In the genomic region with DNA sequence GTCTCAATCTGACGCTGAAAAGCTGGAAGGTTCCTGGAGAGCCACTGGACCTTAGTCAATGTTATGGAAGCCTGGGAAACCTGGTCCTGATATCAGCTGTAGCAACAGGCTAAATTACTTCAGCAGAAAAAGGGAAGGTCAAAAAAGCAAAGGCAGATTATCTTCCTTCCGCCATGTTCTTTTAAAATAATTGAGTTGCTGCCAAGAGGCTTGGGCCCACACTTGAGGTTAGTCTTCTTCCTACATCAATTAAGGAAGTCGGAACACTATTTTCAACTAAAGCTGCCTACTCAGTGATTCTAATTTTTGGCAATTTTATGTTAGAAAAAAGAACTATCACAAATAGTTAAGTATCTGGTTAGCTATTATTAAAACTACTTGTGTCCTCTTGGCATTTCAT, we compare ENCODE assay signal across 36 mouse cellular contexts. TPM values are rescaled to one million over a fixed set of nuclear protein-coding genes. Genes with fewer than 3 reads are reported as not detected.
DNase-seq lines count a peak whose midpoint lies in the region; ATAC-seq and TF ChIP-seq lines count a peak whose summit lies in the region.
"Had no signal": no experiment of that assay in that cellular context is flagged by ENCODE, and none has a peak within 500 bp of the region (broad histone marks: within the 10 kb centered on the region; RNA-seq: fewer than 3 reads in every experiment).

No protein-coding gene starts in this region.

- H3K4me2 ChIP-seq in lung, postnatal 0 days (replicated peaks; ENCODE audit: low read depth, low read length), result no peak overlapping the region
- no peak overlapping the region for H3K4me2 ChIP-seq in hindbrain, embryonic 13.5 days
- H3K4me2 ChIP-seq: forebrain, embryonic 13.5 days; heart, embryonic 15.5 days; intestine, embryonic 15.5 days; liver, embryonic 11.5 days; lung, embryonic 15.5 days; midbrain, embryonic 13.5 days; neural tube, embryonic 15.5 days had no signal

- H3K27ac ChIP-seq in lung, postnatal 0 days (ENCODE audit: low read length), result no peak overlapping the region
- no peak overlapping the region for H3K27ac ChIP-seq in hindbrain, embryonic 13.5 days
- H3K27ac ChIP-seq: forebrain, embryonic 13.5 days; heart, adult 2 months; heart, embryonic 15.5 days; hindbrain, embryonic 10.5 days; intestine, embryonic 15.5 days; kidney, postnatal 0 days; lung, embryonic 15.5 days; midbrain, embryonic 13.5 days; neural tube, embryonic 15.5 days had no signal

- H3K9me3 ChIP-seq in lung, postnatal 0 days (ENCODE audit: low read length), result no peaks in the 10 kb centered on the region
- no peaks in the 10 kb centered on the region for H3K9me3 ChIP-seq in hindbrain, embryonic 13.5 days
- H3K9me3 ChIP-seq: forebrain, embryonic 13.5 days; heart, embryonic 15.5 days; hindbrain, embryonic 10.5 days; intestine, embryonic 15.5 days; lung, embryonic 15.5 days; megakaryocyte, embryonic 14.5 days; midbrain, embryonic 13.5 days; neural tube, embryonic 15.5 days had no signal

- no peaks in the 10 kb centered on the region for H3K36me3 ChIP-seq in lung, postnatal 0 days (ENCODE audit: insufficient read depth, low read length)
- H3K36me3 ChIP-seq in hindbrain, embryonic 13.5 days, result no peaks in the 10 kb centered on the region
- H3K36me3 ChIP-seq: heart, embryonic 15.5 days; hindbrain, embryonic 10.5 days; intestine, embryonic 15.5 days; lung, embryonic 15.5 days; midbrain, embryonic 13.5 days; neural tube, embryonic 15.5 days had no signal

- TF ChIP-seq CTCF in lung, postnatal 0 days (IDR thresholded peaks at IDR 0.05), result no peak

- no peaks in the 10 kb centered on the region for H3K4me1 ChIP-seq in lung, postnatal 0 days (ENCODE audit: insufficient read depth, low read depth, low read length)
- no peaks in the 10 kb centered on the region for H3K4me1 ChIP-seq in hindbrain, embryonic 13.5 days (replicated peaks)
- H3K4me1 ChIP-seq: forebrain, embryonic 13.5 days; heart, embryonic 15.5 days; hindbrain, embryonic 10.5 days; intestine, embryonic 15.5 days; lung, embryonic 15.5 days; midbrain, embryonic 13.5 days; neural tube, embryonic 15.5 days had no signal

- no peaks in the 10 kb centered on the region for H3K27me3 ChIP-seq in lung, postnatal 0 days (replicated peaks; ENCODE audit: insufficient read depth, low read length)
- no peaks in the 10 kb centered on the region for H3K27me3 ChIP-seq in hindbrain, embryonic 13.5 days
- H3K27me3 ChIP-seq: forebrain, embryonic 13.5 days; heart, embryonic 15.5 days; intestine, embryonic 15.5 days; lung, embryonic 15.5 days; midbrain, embryonic 13.5 days; neural tube, embryonic 15.5 days had no signal

- no peak for TF ChIP-seq EP300 in lung, postnatal 0 days (IDR thresholded peaks at IDR 0.05)

- ATAC-seq in lung, postnatal 0 days, result no peak
- ATAC-seq in granulocyte monocyte progenitor cell, adult 5-6 weeks (replicated peaks; ENCODE audit: poor library complexity, severe bottlenecking), result peak; percentile 67
- peak; percentile 80 for ATAC-seq in monocyte, adult 5-6 weeks (replicated peaks; ENCODE audit: insufficient number of reproducible peaks, low FRiP score, low TSS enrichment, poor library complexity, severe bottlenecking)
- no peak for ATAC-seq in hindbrain, embryonic 13.5 days (ENCODE audit: low FRiP score)
- ATAC-seq: activated CD4-positive, CD25-positive, alpha-beta regulatory T cell, adult 4 months; forebrain, embryonic 13.5 days; hindbrain, embryonic 16.5 days; intestine, embryonic 15.5 days; midbrain, embryonic 13.5 days had no signal

- H3K9ac ChIP-seq in lung, postnatal 0 days (replicated peaks; ENCODE audit: low read depth), result no peak overlapping the region
- H3K9ac ChIP-seq in hindbrain, embryonic 13.5 days, result no peak overlapping the region
- H3K9ac ChIP-seq: forebrain, embryonic 13.5 days; heart, embryonic 15.5 days; intestine, embryonic 15.5 days; lung, embryonic 15.5 days; midbrain, embryonic 13.5 days; neural tube, embryonic 15.5 days had no signal

- WGBS in lung, postnatal 0 days, result 77% methylated on average over 3 of the region's 3 CpGs
- WGBS in hindbrain, embryonic 13.5 days, result 89% methylated on average over 3 of the region's 3 CpGs

- peak; percentile 12 to 43 for DNase-seq in heart, adult 18-20 months
- DNase-seq in heart, postnatal 25 days (ENCODE audit: low spot score), result no peak
- DNase-seq in lung, postnatal 25 days (ENCODE audit: low spot score), result peak; percentile 9
- no peak for DNase-seq in lung, postnatal 0 days (ENCODE audit: low spot score)
- no peak for DNase-seq in left cerebral cortex, adult 9 months (ENCODE audit: low spot score in 2 of 2)
- DNase-seq: adrenal gland, adult 2 months; cerebellum, adult 8-10 months; cerebellum, postnatal 25 days; gastrocnemius, postnatal 14 days; kidney, adult 8-10 months; layer of hippocampus, adult 9-11 months; right cerebral cortex, postnatal 25 days; spleen, adult 18-20 months; thymus, adult 2 months; thymus, postnatal 36 days had no signal

- H3K4me3 ChIP-seq in lung, postnatal 0 days (ENCODE audit: low read depth, low read length), result no peak overlapping the region
- H3K4me3 ChIP-seq in hindbrain, embryonic 13.5 days, result no peak overlapping the region
- H3K4me3 ChIP-seq: forebrain, embryonic 13.5 days; heart, adult 2 months; heart, embryonic 15.5 days; hindbrain, embryonic 10.5 days; intestine, embryonic 15.5 days; lung, embryonic 15.5 days; megakaryocyte, embryonic 14.5 days; midbrain, embryonic 13.5 days; neural tube, embryonic 15.5 days had no signal

- intact Hi-C loops in heart, postnatal 25 days (cut with DNase I), result no loop called here

RNA-seq across cellular contexts. Expression of a gene that starts 1.9 kb away (rescaled TPM):
- not detected for total RNA-seq in heart, adult 18-20 months (2021)
- total RNA-seq in heart, postnatal 25 days (2021), result not detected
- polyA plus RNA-seq in lung, postnatal 0 days (2015; fragmentation: Nextera tagmentation; extraction: Ambion mirVana), result 0.04 TPM in 2 replicates
- total RNA-seq in granulocyte monocyte progenitor cell, adult 5-6 weeks (2014; fragmentation: Nextera tagmentation), result not detected in 2 replicates
- total RNA-seq in granulocyte monocyte progenitor cell, adult 5-6 weeks (2017), result 0.36 and 0.73 TPM in 2 replicates
- 1.6 to 124 TPM (median 118 TPM) in 3 replicates for total RNA-seq in monocyte, adult 5-6 weeks (2017)
- 0.05 TPM in 1 of 2 replicates, not detected in the other for polyA plus RNA-seq in hindbrain, embryonic 13.5 days (2015; fragmentation: Nextera tagmentation; extraction: Ambion mirVana)
- total RNA-seq: adrenal gland, adult 2 months; gastrocnemius, postnatal 14 days; heart, adult 2 months had no signal
- polyA plus RNA-seq: adrenal gland, adult 2 months; embryonic facial prominence, embryonic 11.5 days; forebrain, embryonic 13.5 days; hindbrain, embryonic 10.5 days; hindbrain, embryonic 16.5 days; kidney, postnatal 0 days; limb, embryonic 11.5 days; midbrain, embryonic 13.5 days; neural tube, embryonic 15.5 days had no signal

RNA-seq across cellular contexts. Expression of a gene that starts 41.7 kb away (rescaled TPM):
- not detected for total RNA-seq in heart, adult 18-20 months (2021)
- total RNA-seq in heart, postnatal 25 days (2021), result not detected
- polyA plus RNA-seq in lung, postnatal 0 days (2015; fragmentation: Nextera tagmentation; extraction: Ambion mirVana), result not detected in 2 replicates
- not detected in 2 replicates for total RNA-seq in granulocyte monocyte progenitor cell, adult 5-6 weeks (2014; fragmentation: Nextera tagmentation)
- not detected in 2 replicates for total RNA-seq in granulocyte monocyte progenitor cell, adult 5-6 weeks (2017)
- total RNA-seq in monocyte, adult 5-6 weeks (2017), result not detected in 3 replicates
- not detected in 2 replicates for polyA plus RNA-seq in hindbrain, embryonic 13.5 days (2015; fragmentation: Nextera tagmentation; extraction: Ambion mirVana)
- total RNA-seq: adrenal gland, adult 2 months; adrenal gland, postnatal 4 days; gastrocnemius, postnatal 14 days; heart, adult 2 months; left cerebral cortex, postnatal 14 days had no signal
- polyA plus RNA-seq: activated CD4-positive, CD25-positive, alpha-beta regulatory T cell, adult 4 months; adrenal gland, adult 2 months; embryonic facial prominence, embryonic 11.5 days; forebrain, embryonic 13.5 days; heart, adult 2 months; heart, embryonic 15.5 days; hindbrain, embryonic 10.5 days; hindbrain, embryonic 16.5 days; intestine, embryonic 15.5 days; kidney, postnatal 0 days; large intestine, adult 2 months; limb, embryonic 11.5 days; liver, embryonic 11.5 days; lung, embryonic 15.5 days; midbrain, embryonic 13.5 days; neural tube, embryonic 15.5 days; thymus, adult 2 months had no signal

RNA-seq across cellular contexts. Expression of a gene that starts 51.4 kb away (rescaled TPM):
- under 1 TPM; 0.31 to 0.47 TPM for total RNA-seq in heart, adult 18-20 months (2021)
- total RNA-seq in heart, postnatal 25 days (2021), result 1 to 10 TPM; 1.1 to 1.3 TPM
- polyA plus RNA-seq in lung, postnatal 0 days (2015; fragmentation: Nextera tagmentation; extraction: Ambion mirVana), result 8.2 and 9.9 TPM in 2 replicates
- total RNA-seq in granulocyte monocyte progenitor cell, adult 5-6 weeks (2014; fragmentation: Nextera tagmentation), result 2.1 and 3.8 TPM in 2 replicates
- total RNA-seq in granulocyte monocyte progenitor cell, adult 5-6 weeks (2017), result 4.7 and 5.6 TPM in 2 replicates
- 3.8 to 22.9 TPM (median 22.1 TPM) in 3 replicates for total RNA-seq in monocyte, adult 5-6 weeks (2017)
- 1.2 TPM in 2 replicates for polyA plus RNA-seq in hindbrain, embryonic 13.5 days (2015; fragmentation: Nextera tagmentation; extraction: Ambion mirVana)

Comparison
In these comparisons a context has a peak if more than half of its experiments do, and no peak if none do; other contexts are left out.
1. DNase-seq: peak in heart, adult 18-20 months (2 of 2) and lung, postnatal 25 days (single experiment); none in heart, postnatal 25 days (single experiment), lung, postnatal 0 days (single experiment) and left cerebral cortex, adult 9 months (0 of 2).
2. ATAC-seq: peak in granulocyte monocyte progenitor cell, adult 5-6 weeks (single experiment) and monocyte, adult 5-6 weeks (single experiment); none in lung, postnatal 0 days (single experiment) and hindbrain, embryonic 13.5 days (single experiment).